Mouse (Mus musculus) gastrocnemius, postnatal 4 days (tissue): ENCODE data around the gene Map3k4. TPM values are rescaled to one million over a fixed set of nuclear protein-coding genes. Genes with fewer than 3 reads are reported as not detected.
A peak's percentile ranks its signal among the peaks of the same experiment; 100 is the strongest.

Experiments used
- DNase-seq, 2 experiments: peaks; one replicate each; pipeline ENCODE4 v3.0.0; 2021 to 2022; ENCODE audit warnings: low spot score in 2 of 2, mixed read lengths in 2 of 2
- total RNA-seq, 2 experiments: library from RNA; stranded (reverse); gene quantifications; 2 replicates each; pipeline ENCODE4 v1.2.3; 2021

Gene Map3k4
- total RNA-seq, 2 experiments from 2014 or later = 26.1 to 32.0 TPM

GRCm38 (mm10) chr17:12271805-12272204 is 46.8 kb downstream of the Map3k4 start:
- no peak for DNase-seq

GRCm38 (mm10) chr17:12268538-12268937 is 50.1 kb downstream of the Map3k4 start:
- DNase-seq = peak in 1 of 2 experiments; percentile 38

- DNase-seq = no peak
These were observed 50.5 kb downstream of the Map3k4 start for GRCm38 (mm10) chr17:12268091-12268490.

GRCm38 (mm10) chr17:12265969-12266925 is 52.3 kb downstream of the Map3k4 start:
- peak in 1 of 2 experiments; percentile 59 for DNase-seq

GRCm38 (mm10) chr17:12264293-12264692 is 54.3 kb downstream of the Map3k4 start:
- DNase-seq = no peak

- no peak for DNase-seq
These were observed 54.8 kb downstream of the Map3k4 start for GRCm38 (mm10) chr17:12263787-12264186.

GRCm38 (mm10) chr17:12262851-12263250 is 55.7 kb downstream of the Map3k4 start:
- no peak for DNase-seq

GRCm38 (mm10) chr17:12261887-12262286 is 56.7 kb downstream of the Map3k4 start:
- no peak for DNase-seq

GRCm38 (mm10) chr17:12261376-12261775 is 57.2 kb downstream of the Map3k4 start:
- DNase-seq = no peak

- no peak for DNase-seq
These were observed 58.6 kb downstream of the Map3k4 start for GRCm38 (mm10) chr17:12259957-12260356.

- no peak for DNase-seq
These were observed 60.1 kb downstream of the Map3k4 start for GRCm38 (mm10) chr17:12258517-12258916.

- no peak for DNase-seq
These were observed 62.5 kb downstream of the Map3k4 start for GRCm38 (mm10) chr17:12256142-12256541.

- DNase-seq = no peak
These were observed 68.0 kb downstream of the Map3k4 start for GRCm38 (mm10) chr17:12250581-12250980.

- DNase-seq = no peak
These were observed 68.7 kb downstream of the Map3k4 start for GRCm38 (mm10) chr17:12249783-12250504.

- DNase-seq = no peak
These were observed 77.9 kb downstream of the Map3k4 start for GRCm38 (mm10) chr17:12240701-12241100.

- no peak for DNase-seq
These were observed 85.9 kb downstream of the Map3k4 start for GRCm38 (mm10) chr17:12232724-12233123.

- no peak for DNase-seq
These were observed 87.5 kb downstream of the Map3k4 start for GRCm38 (mm10) chr17:12231087-12231486.

- no peak for DNase-seq
These were observed 88.4 kb downstream of the Map3k4 start for GRCm38 (mm10) chr17:12230167-12230566.

- DNase-seq = no peak
These were observed 88.8 kb downstream of the Map3k4 start for GRCm38 (mm10) chr17:12229756-12230155.

- DNase-seq = no peak
These were observed 90.1 kb downstream of the Map3k4 start for GRCm38 (mm10) chr17:12228471-12228870.

- DNase-seq = no peak
These were observed 90.6 kb downstream of the Map3k4 start for GRCm38 (mm10) chr17:12228001-12228400.

GRCm38 (mm10) chr17:12226551-12226950 is 92.0 kb downstream of the Map3k4 start:
- DNase-seq = peak in 1 of 2 experiments; percentile 54
